Mouse (Mus musculus) embryonic facial prominence, embryonic 13.5 days (tissue): ENCODE measurements around the gene Jade3. TPM values are rescaled to one million over a fixed set of nuclear protein-coding genes. Genes with fewer than 3 reads are reported as not detected.

Experiments
- ATAC-seq: fragments of 200-750 bp; cut with Nextera tagmentation; 2 replicates; pipeline ENCODE4 v1.8.0; 2017; ENCODE audit warnings: low read depth; ENCODE audit not compliant: insufficient number of reproducible peaks, insufficient read depth, low FRiP score, low TSS enrichment
- H3K27ac ChIP-seq: fragments of 300-500 bp; sonication (generic); 2 replicates; pipeline ENCODE4 v1.5.1; 2015; ENCODE audit warnings: moderate library complexity, mild to moderate bottlenecking, inconsistent platforms
- H3K27me3 ChIP-seq: fragments of 300-500 bp; sonication (generic); 2 replicates; pipeline ENCODE4 v1.6.1; 2015; ENCODE audit warnings: mild to moderate bottlenecking, inconsistent platforms
- H3K36me3 ChIP-seq: fragments of 300-500 bp; sonication (generic); 2 replicates; pipeline ENCODE4 v1.6.1; 2015; ENCODE audit warnings: mild to moderate bottlenecking, inconsistent platforms
- H3K4me1 ChIP-seq: fragments of 300-500 bp; sonication (generic); 2 replicates; pipeline ENCODE4 v1.6.1; 2015; ENCODE audit warnings: inconsistent platforms
- H3K4me2 ChIP-seq: fragments of 300-500 bp; sonication (generic); 2 replicates; pipeline ENCODE4 v1.6.1; 2015; ENCODE audit warnings: moderate library complexity, mild to moderate bottlenecking, inconsistent platforms
- H3K4me3 ChIP-seq: fragments of 300-500 bp; sonication (generic); 2 replicates; pipeline ENCODE4 v1.5.1; 2015; ENCODE audit warnings: mild to moderate bottlenecking, inconsistent platforms
- H3K9ac ChIP-seq: fragments of 300-500 bp; sonication (generic); 2 replicates; pipeline ENCODE4 v1.6.1; 2015; ENCODE audit warnings: mild to moderate bottlenecking, inconsistent platforms
- H3K9me3 ChIP-seq: fragments of 300-500 bp; sonication (generic); 2 replicates; pipeline ENCODE4 v1.6.1; 2016; ENCODE audit warnings: inconsistent platforms
- WGBS: fragments of 180-500 bp; shearing (Covaris S2); methylation state at CpG from one replicate; pipeline ENCODE4 v1.1.7; 2015; ENCODE audit warnings: mixed read lengths; 5-methylcytosine and 5-hydroxymethylcytosine counted together
- polyA plus RNA-seq: library from polyadenylated mRNA; unstranded; fragments of >200 nt; fragmentation: Nextera tagmentation; extraction: Ambion mirVana; gene quantifications from 2 replicates; pipeline ENCODE4 v1.2.1, GENCODE M21; 2015

Jade3 gene
- polyA plus RNA-seq, 1 experiment from 2014 or later, result 6.2 TPM

DNA sequence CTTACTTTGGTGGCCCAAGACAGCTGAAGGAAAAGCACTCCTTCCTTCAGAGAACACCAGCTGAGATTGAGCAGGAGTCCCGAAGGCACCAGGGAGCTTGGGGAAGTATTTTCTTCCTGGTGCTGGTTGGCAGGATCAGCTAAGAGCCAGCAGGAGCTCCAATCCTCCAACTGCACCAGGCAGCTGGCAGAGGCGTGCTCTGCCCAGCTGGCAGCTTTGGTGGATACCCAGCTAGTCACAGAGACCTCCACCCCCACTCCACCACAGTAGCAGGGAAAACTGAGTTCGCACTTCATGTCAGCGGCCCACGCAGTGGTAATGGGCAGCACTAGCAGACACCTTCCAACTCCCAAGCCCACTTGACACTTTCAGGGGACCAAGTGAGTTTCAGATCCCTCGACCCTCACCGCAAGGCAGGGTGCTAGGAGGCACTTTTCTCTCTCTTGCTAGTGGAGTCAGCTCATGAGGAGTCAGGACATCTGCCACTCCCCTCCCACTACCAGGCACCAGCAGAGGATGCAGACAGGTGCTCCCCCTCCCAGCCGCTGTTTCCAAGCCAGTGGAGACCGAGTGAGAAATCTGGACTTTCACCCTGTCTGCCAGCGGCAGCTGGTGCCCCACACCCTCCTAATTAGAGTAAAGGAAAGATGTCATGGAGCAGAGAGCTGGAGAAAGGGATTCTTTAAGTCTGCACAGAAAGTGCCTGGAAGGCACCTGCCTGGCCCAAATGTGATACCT, 10.4 kb upstream of the Jade3 start:
- 60% methylated on average over 10 of the region's 10 CpGs for WGBS
- Histone ChIP-seq H3K9me3 (no peaks in the 10 kb centered on the region), H3K4me1 (no peaks in the 10 kb centered on the region)

DNA sequence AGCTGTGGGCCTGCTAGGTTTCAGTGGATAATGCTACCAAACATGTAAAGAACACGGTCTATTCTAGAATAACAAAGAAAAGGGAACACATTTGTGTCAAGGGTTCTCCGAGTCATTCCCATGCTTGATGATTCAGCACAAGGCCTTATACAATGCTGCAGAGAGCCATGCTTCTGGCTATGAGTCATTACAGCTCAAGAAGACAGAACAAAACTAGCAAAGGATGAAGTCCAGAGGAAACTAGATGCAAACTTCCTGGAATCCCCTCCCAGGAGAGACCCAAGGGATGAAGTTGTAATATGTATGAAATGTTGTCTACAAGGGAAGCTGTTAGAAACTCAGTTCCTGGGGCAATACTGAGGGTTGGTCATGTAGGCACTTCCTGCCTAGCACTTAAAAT, 7.0 kb upstream of the Jade3 start:
- Histone ChIP-seq H3K9ac (no peak overlapping the region), H3K9me3 (no peaks in the 10 kb centered on the region), H3K4me2 (no peak overlapping the region), H3K4me1 (no peaks in the 10 kb centered on the region), H3K4me3 (no peak overlapping the region), H3K36me3 (no peaks in the 10 kb centered on the region), H3K27me3 (no peaks in the 10 kb centered on the region), H3K27ac (no peak overlapping the region)
- 87% methylated on average over 2 of the region's 2 CpGs for WGBS
- ATAC-seq, result no peak

More for the DNA sequence above, 10.4 kb upstream of the Jade3 start:
- Histone ChIP-seq H3K4me2 (no peak overlapping the region), H3K36me3 (no peaks in the 10 kb centered on the region), H3K4me3 (no peak overlapping the region), H3K9ac (no peak overlapping the region), H3K27ac (no peak overlapping the region), H3K27me3 (no peaks in the 10 kb centered on the region)
- no peak for ATAC-seq

- ATAC-seq, result no peak
- H3K27me3 ChIP-seq, result no peaks in the 10 kb centered on the region
Measured at GRCm38 (mm10) chrX:20419536-20419935, 6.0 kb upstream of the Jade3 start.

DNA sequence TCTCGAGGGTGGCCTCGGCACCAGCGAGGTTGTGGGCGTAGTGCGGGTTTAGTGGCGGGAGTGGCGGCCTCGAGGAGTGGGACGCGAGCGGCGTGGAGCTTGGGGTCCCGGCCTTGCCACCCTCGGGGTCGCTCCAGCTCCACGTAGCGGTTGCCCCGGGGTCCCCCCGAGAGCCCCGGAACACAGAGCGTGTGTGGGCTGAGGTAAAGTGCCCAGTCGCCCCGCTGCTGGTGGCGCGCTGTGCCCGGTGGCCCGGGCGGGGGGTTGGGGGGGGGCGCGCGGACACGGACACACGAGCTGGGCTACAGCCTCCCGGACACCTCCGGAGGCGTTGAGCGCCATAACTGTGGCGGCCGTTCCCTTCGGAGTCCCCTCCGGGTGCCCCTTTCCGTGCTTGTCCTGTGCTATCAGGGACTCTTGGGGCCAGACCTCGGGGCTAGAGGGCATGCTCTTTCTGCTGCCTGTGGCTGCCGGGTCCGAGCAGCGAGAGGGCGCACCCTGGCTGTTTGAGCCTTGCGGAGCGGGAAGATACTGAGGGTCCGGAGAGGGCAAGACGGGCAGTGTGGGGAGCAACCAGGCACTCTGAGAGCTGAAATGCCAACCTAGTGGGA, 456 bp downstream of the Jade3 start:
- ATAC-seq, result no peak; the same call in 1 of the 2 replicates
- Histone ChIP-seq H3K9ac (peak overlapping the region; percentile 73), H3K4me1 (no peaks in the 10 kb centered on the region), H3K27ac (peak overlapping the region; percentile 83), H3K9me3 (no peaks in the 10 kb centered on the region), H3K36me3 (0 out of 2 replicates have a peak, but pooled peaks cover 3% of the 10 kb centered on the region), H3K4me3 (peak overlapping the region; percentile 58), H3K4me2 (peak overlapping the region; percentile 62), H3K27me3 (no peaks in the 10 kb centered on the region)
- 20% methylated on average over 51 of the region's 51 CpGs for WGBS

More at GRCm38 (mm10) chrX:20419536-20419935, 6.0 kb upstream of the Jade3 start:
- Histone ChIP-seq H3K9me3 (no peaks in the 10 kb centered on the region), H3K27ac (no peak overlapping the region), H3K36me3 (no peaks in the 10 kb centered on the region), H3K9ac (no peak overlapping the region), H3K4me3 (no peak overlapping the region), H3K4me2 (no peak overlapping the region), H3K4me1 (no peaks in the 10 kb centered on the region)
- WGBS, result 87% methylated on average over 4 of the region's 4 CpGs

DNA sequence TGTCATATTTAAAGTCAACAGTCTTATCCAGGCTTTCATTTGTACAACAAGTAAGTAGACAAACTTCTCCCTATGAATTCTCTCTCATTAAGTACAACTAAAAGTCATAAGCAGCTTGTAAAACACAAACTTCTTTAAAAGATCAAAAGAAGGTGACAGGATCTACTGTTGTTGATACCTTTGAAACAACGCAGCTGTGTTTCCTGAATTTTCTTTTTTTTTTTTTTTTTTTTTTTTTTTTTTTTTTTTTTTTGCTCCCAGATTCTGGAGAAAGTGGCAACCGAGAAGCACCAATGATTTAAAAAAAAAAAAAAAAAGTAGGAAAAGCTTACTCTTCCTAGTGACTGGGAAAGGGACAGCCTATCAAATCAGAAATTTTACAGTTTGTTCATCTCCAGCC, 57.7 kb downstream of the Jade3 start:
- Histone ChIP-seq H3K36me3 (no peaks in the 10 kb centered on the region), H3K27ac (no peak overlapping the region), H3K4me1 (no peaks in the 10 kb centered on the region), H3K4me3 (no peak overlapping the region), H3K4me2 (no peak overlapping the region), H3K9me3 (no peaks in the 10 kb centered on the region), H3K27me3 (no peaks in the 10 kb centered on the region), H3K9ac (no peak overlapping the region)
- no peak for ATAC-seq
- WGBS, result 72% methylated on average over 2 of the region's 2 CpGs

- Histone ChIP-seq H3K9ac (no peak overlapping the region), H3K36me3 (0 out of 2 replicates have a peak, but pooled peaks cover 4% of the 10 kb centered on the region), H3K4me2 (no peak overlapping the region), H3K4me3 (no peak overlapping the region), H3K27ac (no peak overlapping the region), H3K9me3 (no peaks in the 10 kb centered on the region), H3K4me1 (no peaks in the 10 kb centered on the region), H3K27me3 (no peaks in the 10 kb centered on the region)
- no peak for ATAC-seq
- 79% methylated on average over 3 of the region's 3 CpGs for WGBS
Measured at GRCm38 (mm10) chrX:20497682-20498081, 72.2 kb downstream of the Jade3 start.

DNA sequence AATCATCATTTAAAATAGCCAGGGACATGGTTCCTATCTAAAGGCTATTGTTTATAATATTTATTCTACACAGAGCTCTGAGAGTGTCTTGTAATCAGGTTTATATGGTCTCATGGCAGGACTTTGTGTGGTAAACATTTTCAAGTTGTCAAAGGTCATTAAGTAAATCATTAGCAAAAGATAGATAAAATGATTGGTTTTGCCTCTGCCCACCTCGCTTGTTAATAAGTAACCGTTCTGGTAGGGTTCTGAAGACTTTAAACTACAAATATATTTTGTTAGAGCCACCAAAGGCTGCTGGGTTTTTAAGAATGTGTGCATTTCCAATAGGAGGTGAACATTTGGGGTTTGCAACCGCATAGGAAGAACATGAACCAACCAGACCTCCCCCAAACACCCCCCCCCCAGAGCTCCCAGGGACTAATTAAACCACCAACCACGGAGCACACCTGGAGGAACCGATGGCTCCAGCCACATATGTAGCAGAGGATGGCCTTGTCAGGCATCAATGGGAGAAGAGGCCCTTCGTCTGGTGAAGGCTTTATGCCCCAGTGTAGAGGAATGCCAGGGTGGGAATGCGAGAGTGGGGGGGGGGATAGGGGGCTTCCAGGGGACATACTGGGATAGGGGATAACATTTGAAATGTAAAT, 94.9 kb downstream of the Jade3 start:
- Histone ChIP-seq H3K27ac (no peak overlapping the region), H3K27me3 (no peaks in the 10 kb centered on the region), H3K9ac (no peak overlapping the region), H3K36me3 (peaks cover 7% of the 10 kb centered on the region; the same call in 1 of the 2 replicates), H3K4me1 (no peaks in the 10 kb centered on the region), H3K9me3 (no peaks in the 10 kb centered on the region), H3K4me3 (no peak overlapping the region), H3K4me2 (no peak overlapping the region)
- WGBS, result 80% methylated on average over 7 of the region's 7 CpGs
- no peak for ATAC-seq

DNA sequence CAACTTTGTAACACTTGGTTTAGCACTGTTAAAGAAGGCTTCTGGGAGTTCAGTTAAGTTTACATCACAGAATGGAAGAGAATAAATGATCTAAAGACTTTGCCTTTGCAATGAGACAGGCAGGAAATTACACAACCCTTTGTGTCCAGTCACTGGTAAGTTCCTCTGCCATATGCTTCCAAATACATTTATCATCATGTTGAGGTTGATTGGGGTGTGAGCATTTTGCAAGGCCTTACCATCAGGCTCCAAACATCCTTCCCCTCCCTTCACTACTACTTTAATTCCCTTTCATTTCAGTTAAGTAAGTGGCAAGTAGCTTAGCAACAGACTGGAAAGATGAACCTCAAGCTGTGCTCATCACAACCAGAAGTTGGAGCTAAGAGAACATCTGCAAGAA, 96.1 kb downstream of the Jade3 start:
- Histone ChIP-seq H3K27me3 (no peaks in the 10 kb centered on the region), H3K9me3 (no peaks in the 10 kb centered on the region), H3K4me2 (no peak overlapping the region), H3K27ac (no peak overlapping the region), H3K4me3 (no peak overlapping the region), H3K4me1 (no peaks in the 10 kb centered on the region), H3K36me3 (peaks cover 7% of the 10 kb centered on the region; the same call in 1 of the 2 replicates), H3K9ac (no peak overlapping the region)
- no peak for ATAC-seq

GRCm38 (mm10) chrX:20532621-20533020, 107.1 kb downstream of the Jade3 start:
- H3K27me3 ChIP-seq, result no peaks in the 10 kb centered on the region
- no peak overlapping the region for H3K27ac ChIP-seq
- ATAC-seq, result no peak
- WGBS, result 62% methylated on average over 1 of the region's 1 CpGs
- no peak overlapping the region for H3K9ac ChIP-seq
- no peak overlapping the region for H3K4me2 ChIP-seq
- H3K9me3 ChIP-seq, result no peaks in the 10 kb centered on the region
- no peaks in the 10 kb centered on the region for H3K36me3 ChIP-seq
- H3K4me3 ChIP-seq, result no peak overlapping the region
- H3K4me1 ChIP-seq, result no peaks in the 10 kb centered on the region

DNA sequence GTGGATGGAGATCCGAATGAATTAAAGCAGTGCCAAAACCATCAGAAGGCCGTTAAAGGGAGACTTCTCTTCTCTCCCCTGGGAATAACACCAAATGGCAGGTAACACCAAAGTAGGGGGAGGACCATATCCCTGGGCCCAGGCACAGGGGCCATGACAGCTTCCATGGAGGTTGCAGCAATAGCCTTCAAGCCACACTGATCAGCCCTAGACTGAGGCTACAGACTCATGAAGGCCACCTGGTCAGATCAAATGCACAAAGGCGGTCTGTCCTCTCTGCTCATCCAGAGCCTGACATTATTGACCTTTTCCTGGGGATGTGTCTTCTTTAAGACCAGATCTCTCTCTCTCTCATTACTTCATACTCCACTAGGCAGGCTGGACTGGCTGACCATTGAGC, 118.4 kb downstream of the Jade3 start:
- no peak overlapping the region for H3K4me3 ChIP-seq
- no peak overlapping the region for H3K4me2 ChIP-seq
- ATAC-seq, result no peak
- H3K27ac ChIP-seq, result no peak overlapping the region
- no peaks in the 10 kb centered on the region for H3K4me1 ChIP-seq
- 79% methylated on average over 3 of the region's 3 CpGs for WGBS
- no peaks in the 10 kb centered on the region for H3K9me3 ChIP-seq
- H3K9ac ChIP-seq, result no peak overlapping the region
- H3K36me3 ChIP-seq, result no peaks in the 10 kb centered on the region
- H3K27me3 ChIP-seq, result no peaks in the 10 kb centered on the region

DNA sequence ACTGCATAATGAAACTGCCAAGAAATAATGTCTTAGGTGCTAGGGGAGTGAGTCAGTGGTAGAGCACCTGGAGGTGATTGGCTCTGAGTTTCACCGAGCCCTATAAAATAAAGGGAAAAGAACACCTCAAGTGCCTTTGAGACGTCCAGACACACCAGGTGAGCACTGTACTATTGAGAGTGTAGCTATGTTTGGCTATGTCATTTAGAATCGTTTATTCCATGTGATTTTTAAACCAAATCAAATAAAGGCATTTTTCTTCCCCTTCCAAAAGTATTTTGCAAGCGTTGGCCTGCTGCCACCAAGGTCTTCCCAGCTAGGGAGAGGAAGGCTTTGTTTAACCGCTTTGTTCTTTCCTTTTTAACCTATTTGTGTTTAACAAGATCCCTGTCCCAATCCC, 122.1 kb downstream of the Jade3 start:
- Histone ChIP-seq H3K4me1 (no peaks in the 10 kb centered on the region), H3K9ac (0 out of 2 replicates have a peak overlapping the region, but pooled peaks have one; percentile 61), H3K4me3 (no peak overlapping the region), H3K9me3 (no peaks in the 10 kb centered on the region), H3K4me2 (peak overlapping the region; percentile 63), H3K36me3 (no peaks in the 10 kb centered on the region), H3K27me3 (no peaks in the 10 kb centered on the region), H3K27ac (no peak overlapping the region)
- 42% methylated on average over 5 of the region's 5 CpGs for WGBS
- no peak for ATAC-seq
